ENCODE assay signal across 7 mouse cellular contexts in the genomic region with DNA sequence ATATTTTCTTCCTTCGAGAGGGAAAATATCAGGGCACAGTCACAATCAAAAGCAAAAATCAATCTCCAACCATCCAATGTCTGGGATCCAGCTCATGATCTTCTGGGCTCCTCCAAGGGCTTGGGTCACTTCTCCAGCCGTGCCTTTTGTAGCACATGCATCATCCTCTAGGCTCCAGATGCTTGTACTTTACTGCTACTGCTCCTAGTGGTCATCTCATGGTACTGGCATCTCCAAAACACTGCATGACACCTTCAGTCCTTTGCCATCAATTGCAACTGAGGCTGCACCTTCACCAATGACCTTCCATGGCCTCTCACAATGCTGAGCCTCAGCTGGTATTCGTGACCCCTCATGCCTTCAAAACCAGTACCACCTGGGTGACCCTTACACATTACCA.
A peak's percentile ranks its signal among the peaks of the same experiment; 100 is the strongest.
DNase-seq lines count a peak whose midpoint lies in the region; ATAC-seq and TF ChIP-seq lines count a peak whose summit lies in the region.
"Not testable (repeated sequence)": the region's sequence is repeated elsewhere in the genome, so short reads cannot be mapped to it uniquely, and the experiment has no call there.

No protein-coding gene starts in this region.

- TF ChIP-seq CTCF in forebrain, postnatal 0 days (IDR thresholded peaks at IDR 0.05; ENCODE audit: low read depth) = 0 out of 2 replicates have a peak, but pooled peaks have one; percentile 3
- TF ChIP-seq CTCF in intestine, postnatal 0 days (IDR thresholded peaks at IDR 0.05; ENCODE audit: low read depth) = peak; percentile 11; the same call in 1 of the 2 replicates
- peak; percentile 24; the same call in 1 of the 2 replicates for TF ChIP-seq CTCF in layer of hippocampus, adult 2 months (conservative IDR thresholded peaks at IDR 0.05)
- TF ChIP-seq CTCF in midbrain, postnatal 0 days (IDR thresholded peaks at IDR 0.05) = 0 out of 2 replicates have a peak, but pooled peaks have one; percentile 6

- H3K27ac ChIP-seq in forebrain, postnatal 0 days (ENCODE audit: low read depth, low read length); intestine, postnatal 0 days (ENCODE audit: low read depth, low read length); layer of hippocampus, adult 2 months; midbrain, postnatal 0 days (ENCODE audit: low read depth, low read length): not testable (repeated sequence)

- H3K4me2 ChIP-seq in forebrain, postnatal 0 days (ENCODE audit: low read depth); intestine, postnatal 0 days (replicated peaks; ENCODE audit: low read depth); midbrain, postnatal 0 days (ENCODE audit: low read depth, low read length, poor library complexity, severe bottlenecking): not testable (repeated sequence)

- H3K4me1 ChIP-seq in forebrain, postnatal 0 days (ENCODE audit: insufficient read depth); intestine, postnatal 0 days (replicated peaks; ENCODE audit: control insufficient read depth, insufficient read depth, low read length); midbrain, postnatal 0 days (ENCODE audit: insufficient read depth, low read length): not testable (repeated sequence)

- DNase-seq in 416B (ENCODE audit: low read depth) (peak; percentile 4), ES-CJ7 (ENCODE audit: low read depth, low spot score) (peak; percentile 62), R1 (ENCODE audit: low read depth, low spot score) (peak; percentile 57)
- not testable (repeated sequence) for DNase-seq in forebrain, postnatal 0 days; layer of hippocampus, adult 2 months (ENCODE audit: low spot score in 2 of 2); midbrain, postnatal 0 days (ENCODE audit: low spot score)

- H3K27me3 ChIP-seq in forebrain, postnatal 0 days (ENCODE audit: insufficient read depth, low read length); intestine, postnatal 0 days (replicated peaks; ENCODE audit: control insufficient read depth, insufficient read depth, low read length); midbrain, postnatal 0 days (ENCODE audit: insufficient read depth, low read length): not testable (repeated sequence)

- 79% methylated on average over 3 of the region's 3 CpGs for WGBS in forebrain, postnatal 0 days
- WGBS in intestine, postnatal 0 days = 70% methylated on average over 3 of the region's 3 CpGs
- 63% methylated on average over 3 of the region's 3 CpGs for WGBS in midbrain, postnatal 0 days

- H3K36me3 ChIP-seq in forebrain, postnatal 0 days (ENCODE audit: insufficient read depth); intestine, postnatal 0 days (ENCODE audit: control insufficient read depth, insufficient read depth); midbrain, postnatal 0 days (ENCODE audit: insufficient read depth, low read length): not testable (repeated sequence)

- H3K9me3 ChIP-seq in forebrain, postnatal 0 days (ENCODE audit: low read length); intestine, postnatal 0 days (ENCODE audit: control insufficient read depth); midbrain, postnatal 0 days (ENCODE audit: low read length): not testable (repeated sequence)

- not testable (repeated sequence) for ATAC-seq in forebrain, postnatal 0 days; intestine, postnatal 0 days; midbrain, postnatal 0 days (ENCODE audit: low FRiP score)

- not testable (repeated sequence) for H3K4me3 ChIP-seq in forebrain, postnatal 0 days (ENCODE audit: low read depth, low read length); intestine, postnatal 0 days (ENCODE audit: low read depth, low read length); layer of hippocampus, adult 2 months; midbrain, postnatal 0 days (ENCODE audit: low read depth, low read length)

- H3K9ac ChIP-seq in forebrain, postnatal 0 days; intestine, postnatal 0 days (ENCODE audit: low read depth, low read length); midbrain, postnatal 0 days (replicated peaks; ENCODE audit: low read length, poor library complexity, severe bottlenecking): not testable (repeated sequence)
